Mouse (Mus musculus): ENCODE measurements at regions not wholly inside any gene's neighbourhood (a gene's known extent, or its start where the extent isn't known, plus 50 kb on each side); places are given as distances from the start of the nearest gene placed in this dataset.

- TF ChIP-seq CTCF (IDR thresholded peaks at IDR 0.05; ENCODE audit: low read depth, low read length) (no peak), POLR2A (IDR thresholded peaks at IDR 0.05; ENCODE audit: insufficient read depth, low read length) (no peak)
Observed at GRCm38 (mm10) chr16:15253348-15253693, 63.9 kb upstream of the Gm21897 start.

Measured in ES-Bruce4 (cell line).